Mouse (Mus musculus) kidney, embryonic 14.5 days (tissue): ENCODE measurements around the gene Olfr938. TPM values are rescaled to one million over a fixed set of nuclear protein-coding genes. Genes with fewer than 3 reads are reported as not detected.

Source experiments
- ATAC-seq: fragments of 200-750 bp; cut with Nextera tagmentation; 2 replicates; pipeline ENCODE4 v1.8.0; 2017; ENCODE audit warnings: moderate number of reproducible peaks, mild to moderate bottlenecking, moderate TSS enrichment, moderate library complexity; ENCODE audit not compliant: low FRiP score, low TSS enrichment
- H3K27ac ChIP-seq: fragments of 300-500 bp; sonication (generic); 2 replicates; pipeline ENCODE4 v1.5.1; 2014; ENCODE audit warnings: low read depth, mild to moderate bottlenecking, low read length, moderate library complexity, mixed read lengths
- H3K27me3 ChIP-seq: fragments of 300-500 bp; sonication (generic); 2 replicates; pipeline ENCODE4 v1.6.1; 2014; ENCODE audit warnings: mild to moderate bottlenecking, low read length; ENCODE audit not compliant: control insufficient read depth, insufficient read depth
- H3K36me3 ChIP-seq: fragments of 300-500 bp; sonication (generic); 2 replicates; pipeline ENCODE4 v1.6.1; 2014; ENCODE audit warnings: low read length, mixed read lengths; ENCODE audit not compliant: control insufficient read depth, insufficient read depth
- H3K4me1 ChIP-seq: fragments of 300-500 bp; sonication (generic); 2 replicates; pipeline ENCODE4 v1.6.1; 2014; ENCODE audit warnings: low read length, mixed read lengths; ENCODE audit not compliant: control insufficient read depth, insufficient read depth
- H3K4me2 ChIP-seq: fragments of 300-500 bp; sonication (generic); replicated peaks from 2 replicates; pipeline ENCODE4 v1.6.1; 2014; ENCODE audit warnings: low read depth, mild to moderate bottlenecking, low read length
- H3K4me3 ChIP-seq: fragments of 300-500 bp; sonication (generic); 2 replicates; pipeline ENCODE4 v1.5.1; 2014; ENCODE audit warnings: mild to moderate bottlenecking, low read length
- H3K9ac ChIP-seq: fragments of 300-500 bp; sonication (generic); 2 replicates; pipeline ENCODE4 v1.6.1; 2014; ENCODE audit warnings: low read depth, mild to moderate bottlenecking, low read length, moderate library complexity
- H3K9me3 ChIP-seq: fragments of 300-500 bp; sonication (generic); 2 replicates; pipeline ENCODE4 v1.6.1; 2016; ENCODE audit warnings: low read length; ENCODE audit not compliant: control insufficient read depth
- WGBS: fragments of 180-500 bp; shearing (Covaris S2); extraction: QIAGEN DNeasy Blood & Tissue Kit; methylation state at CpG from one replicate; pipeline ENCODE4 v1.1.7; 2014; 5-methylcytosine and 5-hydroxymethylcytosine counted together
- microRNA-seq: library from miRNA; unstranded; fragments of <30 nt; microRNA quantifications from one replicate; pipeline ENCODE4, GENCODE M21; 2016
- polyA plus RNA-seq: library from polyadenylated mRNA; unstranded; fragments of >200 nt; fragmentation: Nextera tagmentation; extraction: Ambion mirVana; gene quantifications from 2 replicates; pipeline ENCODE4 v1.2.1, GENCODE M21; 2014

Olfr938 gene
- polyA plus RNA-seq = not detected in 2 replicates

GRCm38 (mm10) chr9:39078787-39079186 lies at the start of gene Olfr938:
Gene Olfr938, minus strand, starts transcription at chr9:39078887.
- Histone ChIP-seq H3K4me2 (no peak within 1 kb of the TSS), H3K27ac (no peak within 1 kb of the TSS), H3K9me3 (no peaks in the 10 kb centered on the region), H3K4me3 (no peak within 1 kb of the TSS), H3K9ac (no peak within 1 kb of the TSS), H3K4me1 (no peaks in the 10 kb centered on the region), H3K27me3 (no peaks in the 10 kb centered on the region), H3K36me3 (no peaks in the 10 kb centered on the region)
- WGBS = 92% methylated on average over 2 of the region's 2 CpGs
- no peak for ATAC-seq

- ATAC-seq = no peak
- Histone ChIP-seq H3K9ac (no peak within 1 kb of the TSS), H3K4me3 (no peak within 1 kb of the TSS), H3K4me1 (no peaks in the 10 kb centered on the region), H3K4me2 (no peak within 1 kb of the TSS), H3K27ac (no peak within 1 kb of the TSS), H3K9me3 (no peaks in the 10 kb centered on the region), H3K36me3 (no peaks in the 10 kb centered on the region), H3K27me3 (no peaks in the 10 kb centered on the region)
Measured at GRCm38 (mm10) chr9:39127831-39128230, 49.1 kb upstream of the Olfr938 start, which contains the start of gene Olfr27. Gene Olfr27, plus strand, starts transcription at chr9:39128131.

- Histone ChIP-seq H3K4me1 (no peaks in the 10 kb centered on the region), H3K4me3 (no peak overlapping the region), H3K27me3 (no peaks in the 10 kb centered on the region), H3K36me3 (no peaks in the 10 kb centered on the region), H3K9ac (no peak overlapping the region), H3K9me3 (no peaks in the 10 kb centered on the region), H3K27ac (no peak overlapping the region), H3K4me2 (no peak overlapping the region)
- WGBS = 79% methylated on average over 1 of the region's 1 CpGs
- no peak for ATAC-seq
Measured at GRCm38 (mm10) chr9:39127326-39127725, 48.6 kb upstream of the Olfr938 start.

- no peak within 1 kb of the TSS for H3K4me2 ChIP-seq
- no peaks in the 10 kb centered on the region for H3K36me3 ChIP-seq
- no peaks in the 10 kb centered on the region for H3K9me3 ChIP-seq
- no peaks in the 10 kb centered on the region for H3K4me1 ChIP-seq
- 89% methylated on average over 1 of the region's 1 CpGs for WGBS
- no peak within 1 kb of the TSS for H3K4me3 ChIP-seq
- H3K9ac ChIP-seq = no peak within 1 kb of the TSS
- no peaks in the 10 kb centered on the region for H3K27me3 ChIP-seq
- no peak for ATAC-seq
- no peak within 1 kb of the TSS for H3K27ac ChIP-seq
Measured at GRCm38 (mm10) chr9:39064851-39065250, 13.8 kb downstream of the Olfr938 start, which contains the start of gene Olfr937. Gene Olfr937, minus strand, starts transcription at chr9:39064951.

Small RNAs within 50 kb of the gene (microRNA-seq; reads per million reads assigned to microRNA genes)
- gene Gm25032 (not detected), gene Gm25529 (not detected)

Other genes with a start within 250 kb of the Olfr938 start
- gene Olfr924, start 234.4 kb downstream of the Olfr938 start, polyA plus RNA-seq = not detected in 2 replicates
- gene Olfr26, start 223.8 kb downstream of the Olfr938 start, polyA plus RNA-seq = not detected in 2 replicates
- gene Olfr926, start 201.8 kb downstream of the Olfr938 start, polyA plus RNA-seq = not detected in 2 replicates
- not detected in 2 replicates for gene Olfr930, start 149.1 kb downstream of the Olfr938 start, polyA plus RNA-seq
- gene Olfr933, start 106.6 kb downstream of the Olfr938 start, polyA plus RNA-seq = not detected in 2 replicates
- not detected in 2 replicates for gene Olfr934, start 90.6 kb downstream of the Olfr938 start, polyA plus RNA-seq
- gene Olfr935, start 79.2 kb downstream of the Olfr938 start, polyA plus RNA-seq = not detected in 2 replicates
- not detected in 2 replicates for gene Olfr146, start 55.5 kb downstream of the Olfr938 start, polyA plus RNA-seq
- not detected in 2 replicates for gene Olfr937, start 13.9 kb downstream of the Olfr938 start, polyA plus RNA-seq
- gene Olfr27, start 49.2 kb upstream of the Olfr938 start, polyA plus RNA-seq = not detected in 2 replicates
- gene Olfr943, start 87.4 kb upstream of the Olfr938 start, polyA plus RNA-seq = not detected in 2 replicates
- not detected in 2 replicates for gene Olfr944, start 123.0 kb upstream of the Olfr938 start, polyA plus RNA-seq
- not detected in 2 replicates for gene Olfr1537, start 171.1 kb upstream of the Olfr938 start, polyA plus RNA-seq
- gene Olfr945, start 197.9 kb upstream of the Olfr938 start, polyA plus RNA-seq = not detected in 2 replicates
- gene Olfr948, start 247.2 kb upstream of the Olfr938 start, polyA plus RNA-seq = not detected in 2 replicates